Mouse (Mus musculus): Measurements from ENCODE around the gene Tlk1.
A peak's percentile ranks its signal among the peaks of the same experiment; 100 is the strongest.

Tlk1 gene

GRCm38 (mm10) chr2:70825371-70826051 is at the start of gene Tlk1:
TSS of gene Tlk1 (minus strand) at chr2:70825728.
- peak; percentile 54 for DNase-seq (ENCODE audit: extremely low spot score, low read depth, low spot score)

- no peak for DNase-seq (ENCODE audit: extremely low spot score, low read depth, low spot score)
Observed at GRCm38 (mm10) chr2:70875129-70875528, 49.6 kb upstream of the Tlk1 start.

GRCm38 (mm10) chr2:70873168-70873567 is 47.6 kb upstream of the Tlk1 start:
- no peak for DNase-seq (ENCODE audit: extremely low spot score, low read depth, low spot score)

- DNase-seq (ENCODE audit: extremely low spot score, low read depth, low spot score) = no peak
Observed at GRCm38 (mm10) chr2:70871466-70872022, 46.0 kb upstream of the Tlk1 start.

- no peak for DNase-seq (ENCODE audit: extremely low spot score, low read depth, low spot score)
Observed at GRCm38 (mm10) chr2:70870819-70871218, 45.3 kb upstream of the Tlk1 start.

- no peak for DNase-seq (ENCODE audit: extremely low spot score, low read depth, low spot score)
Observed at GRCm38 (mm10) chr2:70869116-70869515, 43.6 kb upstream of the Tlk1 start.

GRCm38 (mm10) chr2:70867231-70867630 is 41.7 kb upstream of the Tlk1 start:
- DNase-seq (ENCODE audit: extremely low spot score, low read depth, low spot score) = no peak

GRCm38 (mm10) chr2:70862881-70863280 is 37.4 kb upstream of the Tlk1 start:
- no peak for DNase-seq (ENCODE audit: extremely low spot score, low read depth, low spot score)

GRCm38 (mm10) chr2:70859740-70860139 is 34.2 kb upstream of the Tlk1 start:
- DNase-seq (ENCODE audit: extremely low spot score, low read depth, low spot score) = no peak

- DNase-seq (ENCODE audit: extremely low spot score, low read depth, low spot score) = no peak
Observed at GRCm38 (mm10) chr2:70856971-70857370, 31.4 kb upstream of the Tlk1 start.

- DNase-seq (ENCODE audit: extremely low spot score, low read depth, low spot score) = no peak
Observed at GRCm38 (mm10) chr2:70854231-70854888, 28.8 kb upstream of the Tlk1 start.

- no peak for DNase-seq (ENCODE audit: extremely low spot score, low read depth, low spot score)
Observed at GRCm38 (mm10) chr2:70853329-70853728, 27.8 kb upstream of the Tlk1 start.

GRCm38 (mm10) chr2:70852796-70853221 is 27.3 kb upstream of the Tlk1 start:
- no peak for DNase-seq (ENCODE audit: extremely low spot score, low read depth, low spot score)

GRCm38 (mm10) chr2:70852186-70852795 is 26.8 kb upstream of the Tlk1 start:
- DNase-seq (ENCODE audit: extremely low spot score, low read depth, low spot score) = no peak

GRCm38 (mm10) chr2:70845871-70846270 is 20.3 kb upstream of the Tlk1 start:
- DNase-seq (ENCODE audit: extremely low spot score, low read depth, low spot score) = no peak

GRCm38 (mm10) chr2:70844694-70845395 is 19.3 kb upstream of the Tlk1 start:
- DNase-seq (ENCODE audit: extremely low spot score, low read depth, low spot score) = no peak

GRCm38 (mm10) chr2:70842049-70842618 is 16.6 kb upstream of the Tlk1 start:
- DNase-seq (ENCODE audit: extremely low spot score, low read depth, low spot score) = no peak

- DNase-seq (ENCODE audit: extremely low spot score, low read depth, low spot score) = no peak
Observed at GRCm38 (mm10) chr2:70838536-70839216, 13.1 kb upstream of the Tlk1 start.

- DNase-seq (ENCODE audit: extremely low spot score, low read depth, low spot score) = no peak
Observed at GRCm38 (mm10) chr2:70836306-70836651, 10.8 kb upstream of the Tlk1 start.

- no peak for DNase-seq (ENCODE audit: extremely low spot score, low read depth, low spot score)
Observed at GRCm38 (mm10) chr2:70835641-70836305, 10.2 kb upstream of the Tlk1 start.
